Mouse (Mus musculus) ES-E14 (cell line): ENCODE data around the gene Magi2.

Experiments used
- CHD2 ChIP-seq: IDR thresholded peaks from 2 replicates; pipeline ENCODE4 v1.6.1; 2014; ENCODE audit warnings: mild to moderate bottlenecking, low read depth, low read length, inconsistent platforms
- ZC3H11A ChIP-seq: IDR thresholded peaks from 2 replicates; pipeline ENCODE4 v1.6.1; 2012; ENCODE audit warnings: low read depth, mild to moderate bottlenecking, inconsistent platforms, low read length, borderline replicate concordance

DNA sequence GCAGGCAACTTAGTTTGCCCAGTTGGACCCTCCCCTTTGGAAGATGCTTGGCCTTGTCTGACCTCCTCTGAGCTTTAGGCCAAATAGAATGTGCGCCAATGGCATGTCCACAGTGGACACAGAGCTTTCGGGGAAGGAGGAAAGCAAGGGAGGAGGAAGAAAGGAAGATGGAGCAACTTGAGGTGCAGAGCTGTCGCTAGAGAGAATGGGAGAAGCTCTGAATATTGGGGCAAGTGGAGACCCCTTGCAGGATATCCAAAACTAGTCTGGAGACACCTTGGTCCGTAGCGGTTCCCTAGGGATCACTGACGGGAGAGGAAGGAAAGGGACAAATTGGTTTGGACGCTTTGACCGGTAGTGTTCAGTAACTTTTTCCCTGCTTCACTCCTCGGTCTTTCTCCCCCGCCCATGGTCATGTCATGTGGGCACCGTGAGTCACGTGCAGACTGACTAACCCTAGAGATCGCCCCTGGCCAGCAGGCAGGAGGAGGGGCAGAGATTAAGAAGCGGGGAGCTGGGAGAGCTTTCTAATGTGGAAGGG is 1.0 kb downstream of the Magi2 start:
- TF ChIP-seq CHD2 = no peak
- TF ChIP-seq ZC3H11A = no peak
